In the genomic region with DNA sequence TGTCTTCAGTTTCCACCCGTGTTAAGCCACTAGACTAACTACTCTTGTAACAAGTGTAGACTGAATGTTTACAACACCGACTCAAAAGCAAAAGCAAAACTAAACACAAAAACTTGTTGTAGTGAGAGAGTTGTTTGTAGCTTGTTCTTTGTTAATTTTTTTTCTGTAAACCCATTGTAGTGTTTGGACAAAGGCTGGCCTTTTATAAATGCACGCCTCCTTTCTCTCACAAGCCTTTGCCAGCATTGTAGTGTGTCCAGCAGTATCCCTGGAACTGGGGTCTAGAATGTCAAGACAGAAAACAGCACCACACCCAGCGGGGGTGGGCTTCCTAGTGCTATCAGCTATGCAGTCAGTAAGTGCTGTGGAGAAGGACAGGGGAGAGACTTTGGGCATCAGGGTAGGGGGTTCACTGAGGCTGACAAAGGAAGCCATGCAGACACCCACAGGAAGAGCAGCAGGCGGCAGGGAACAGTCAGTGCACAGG, we compare ENCODE assay signal across 9 mouse cellular contexts. TPM values are rescaled to one million over a fixed set of nuclear protein-coding genes. Genes with fewer than 3 reads are reported as not detected.
DNase-seq lines count a peak whose midpoint lies in the region; ATAC-seq and TF ChIP-seq lines count a peak whose summit lies in the region.
"Had no signal": no experiment of that assay in that cellular context is flagged by ENCODE, and none has a peak within 500 bp of the region (broad histone marks: within the 10 kb centered on the region; RNA-seq: fewer than 3 reads in every experiment).

No protein-coding gene starts in this region.

- ATAC-seq in granulocyte monocyte progenitor cell, adult 5-6 weeks (replicated peaks; ENCODE audit: poor library complexity, severe bottlenecking) = no peak

- 45% methylated on average over 5 of the region's 5 CpGs for WGBS in heart, adult 2 months

- no peaks in the 10 kb centered on the region for H3K27me3 ChIP-seq in heart, adult 2 months (ENCODE audit: control insufficient read depth, insufficient read depth, low read length)
- H3K27me3 ChIP-seq in E14TG2a.4 (ENCODE audit: insufficient read depth, low read length) = peaks cover 14% of the 10 kb centered on the region
- H3K27me3 ChIP-seq: limb, embryonic 13.5 days had no signal

- H3K4me3 ChIP-seq in heart, adult 2 months = no peak overlapping the region
- no peak overlapping the region for H3K4me3 ChIP-seq in left cerebral cortex, adult 2 months
- peak overlapping the region; percentile 37; the same call in 1 of the 2 replicates for H3K4me3 ChIP-seq in E14TG2a.4 (replicated peaks; ENCODE audit: low read length)
- H3K4me3 ChIP-seq: limb, embryonic 13.5 days had no signal

- peaks cover 31% of the 10 kb centered on the region for H3K4me1 ChIP-seq in heart, adult 2 months (ENCODE audit: control insufficient read depth, insufficient read depth, low read length)
- H3K4me1 ChIP-seq in E14TG2a.4 (replicated peaks; ENCODE audit: low read depth, low read length) = peaks cover 60% of the 10 kb centered on the region

- peak overlapping the region; percentile 1 for H3K9ac ChIP-seq in heart, adult 2 months (ENCODE audit: low read depth, low read length)
- H3K9ac ChIP-seq: limb, embryonic 13.5 days had no signal

- peak; percentile 33; the same call in 1 of the 2 replicates for TF ChIP-seq POLR2A in heart, adult 2 months (IDR thresholded peaks at IDR 0.05; ENCODE audit: insufficient read depth, low read depth, low read length)

- no peaks in the 10 kb centered on the region for H3K9me3 ChIP-seq in E14TG2a.4 (ENCODE audit: low read length)
- H3K9me3 ChIP-seq: limb, embryonic 13.5 days had no signal

- no peaks in the 10 kb centered on the region for H3K36me3 ChIP-seq in heart, adult 2 months (ENCODE audit: control insufficient read depth, insufficient read depth, low read length)
- H3K36me3 ChIP-seq in E14TG2a.4 (ENCODE audit: insufficient read depth, low read length) = no peaks in the 10 kb centered on the region
- H3K36me3 ChIP-seq: limb, embryonic 13.5 days had no signal

- peak; percentile 30; the same call in 1 of the 2 replicates for TF ChIP-seq EP300 in heart, adult 2 months (IDR thresholded peaks at IDR 0.05; ENCODE audit: insufficient read depth, low read depth, low read length)

- no peak for TF ChIP-seq CTCF in heart, adult 2 months (IDR thresholded peaks at IDR 0.05)
- TF ChIP-seq CTCF in left cerebral cortex, adult 2 months (IDR thresholded peaks at IDR 0.05) = no peak
- TF ChIP-seq CTCF in E14TG2a.4 (conservative IDR thresholded peaks at IDR 0.05; ENCODE audit: low read length) = no peak

- no peaks in the 10 kb centered on the region for H3K79me2 ChIP-seq in heart, adult 2 months (replicated peaks; ENCODE audit: control insufficient read depth, insufficient read depth, low read length)

- peak overlapping the region; percentile 91 for H3K27ac ChIP-seq in heart, adult 2 months
- H3K27ac ChIP-seq in left cerebral cortex, adult 2 months = peak overlapping the region; percentile 77
- H3K27ac ChIP-seq: limb, embryonic 13.5 days had no signal

- DNase-seq in heart, adult 2 months = no peak
- DNase-seq in heart, postnatal 36 days = no peak
- no peak for DNase-seq in left cerebral cortex, adult 2 months (ENCODE audit: extremely low spot score in 1 of 2, low spot score in 2 of 2)
- no peak for DNase-seq in left cerebral cortex, postnatal 4 days
- DNase-seq in lung, postnatal 10 days = peak; percentile 57
- DNase-seq: adrenal gland, adult 8-10 months had no signal

- intact Hi-C loops in heart, adult 2 months (cut with DNase I) = loop anchor here (10.0 kb wide), 3 partner anchors 94 to 304 kb away; partner anchors contain the start of gene Klf13
- intact Hi-C loops in heart, postnatal 36 days (cut with DNase I) = loop anchor here (5.0 kb wide), 4 partner anchors 77 to 302 kb away; partner anchors contain the start of genes Mcee, Mphosph10 and Mtmr10
- intact Hi-C loops in left cerebral cortex, adult 2 months (cut with DNase I) = loop anchor here (10.0 kb wide), 1 partner anchor 304 kb away; no protein-coding TSS in a partner anchor
- intact Hi-C loops in left cerebral cortex, postnatal 4 days (cut with DNase I) = loop anchor here (10.0 kb wide), 2 partner anchors 224 to 404 kb away; partner anchors contain the start of gene Klf13

RNA-seq across cellular contexts. Expression of gene Trpm1, which starts 5.5 kb away (rescaled TPM):
- not detected for total RNA-seq in heart, adult 2 months (2021)
- 0.06 TPM in 2 replicates for polyA plus RNA-seq in heart, adult 2 months (2012; rRNA removed)
- total RNA-seq in heart, postnatal 36 days (2021) = under 1 TPM in 1 of 2 experiments, not detected in 1; 0.11 TPM
- total RNA-seq in left cerebral cortex, adult 2 months (2021) = under 1 TPM; 0.61 TPM
- under 1 TPM; 0.10 to 0.77 TPM for total RNA-seq in left cerebral cortex, postnatal 4 days (2021)
- not detected in 2 replicates for total RNA-seq in granulocyte monocyte progenitor cell, adult 5-6 weeks (2014; fragmentation: Nextera tagmentation)
- total RNA-seq in granulocyte monocyte progenitor cell, adult 5-6 weeks (2017) = not detected in 2 replicates
